Mouse (Mus musculus): ENCODE results near the gene Abhd13.

The Abhd13 gene

DNA sequence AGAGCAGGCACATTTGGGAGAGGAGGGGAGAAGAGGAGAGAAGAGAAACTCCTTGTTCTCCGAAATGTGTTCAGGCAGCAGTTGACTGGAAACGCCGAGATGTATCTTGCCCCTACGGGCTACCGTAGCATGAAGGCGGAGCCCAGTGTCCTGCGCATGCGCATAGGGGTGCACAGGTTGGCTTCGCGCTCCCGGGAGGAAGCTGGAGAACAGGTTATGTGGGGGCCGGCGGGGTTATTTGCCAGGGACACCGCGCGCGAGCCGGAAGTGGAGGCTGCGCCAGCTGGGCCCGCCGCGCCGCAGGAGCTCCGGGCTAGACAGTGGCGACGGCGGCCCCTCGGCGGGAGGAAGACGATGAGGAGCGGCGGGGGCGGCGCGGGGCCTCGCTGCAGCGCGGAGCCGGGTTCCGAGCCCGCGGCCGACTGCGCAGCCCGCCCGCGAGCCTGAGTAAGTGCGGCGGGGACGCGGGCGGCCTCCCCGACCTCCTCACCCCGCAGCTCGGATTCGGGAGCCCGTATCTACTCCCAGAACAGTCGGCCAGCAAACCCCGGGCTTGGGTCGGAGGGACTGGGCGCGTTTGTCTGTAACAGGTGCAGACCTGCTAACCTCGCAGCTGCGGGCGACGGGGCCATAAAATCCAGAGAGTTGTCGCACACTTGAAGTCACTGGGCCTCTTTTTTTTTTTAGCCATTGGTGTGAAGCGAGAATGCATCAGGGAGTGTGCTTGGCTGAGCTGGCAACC lies at the start of gene Abhd13, which contains the start of gene Lig4:
Gene Abhd13 (plus strand): TSS at position 135 of the 742 bp plus-strand sequence.
Gene Lig4 (minus strand): TSS at position 114 of the 742 bp plus-strand sequence.
- DNase-seq = peak; percentile 99

DNA sequence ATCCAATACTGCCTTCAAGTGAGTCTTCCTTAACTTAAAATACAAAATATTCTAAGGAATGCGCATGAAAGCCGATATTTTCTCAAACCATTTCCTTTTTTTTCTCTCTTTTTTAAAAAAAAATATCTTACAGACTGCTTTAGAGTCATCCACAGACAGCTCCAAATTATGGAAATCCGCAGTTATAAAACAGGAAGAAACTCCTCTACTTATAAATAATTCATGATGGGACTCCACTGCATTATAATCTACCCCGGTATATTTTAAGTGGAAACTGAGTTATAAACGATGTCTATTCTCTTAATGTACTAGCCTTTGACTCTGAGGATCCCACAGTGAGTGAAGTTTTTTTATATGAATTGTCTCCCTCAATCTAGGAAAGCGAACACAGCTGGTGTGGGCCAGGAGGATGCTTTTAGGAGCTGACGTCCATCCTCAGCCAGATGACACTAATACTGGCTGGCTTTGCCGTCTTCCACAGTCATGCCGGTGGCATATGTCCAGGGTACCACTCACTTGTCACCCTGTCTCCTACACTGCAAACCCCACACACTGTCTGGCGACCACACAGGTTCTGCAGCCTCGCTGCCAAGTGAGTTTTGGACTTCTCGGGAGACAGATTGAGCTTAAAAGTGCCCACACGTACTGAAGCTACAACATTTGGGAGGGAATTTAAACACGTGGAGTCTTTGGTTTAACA lies 47.6 kb upstream of the Abhd13 start:
- no peak for DNase-seq

DNA sequence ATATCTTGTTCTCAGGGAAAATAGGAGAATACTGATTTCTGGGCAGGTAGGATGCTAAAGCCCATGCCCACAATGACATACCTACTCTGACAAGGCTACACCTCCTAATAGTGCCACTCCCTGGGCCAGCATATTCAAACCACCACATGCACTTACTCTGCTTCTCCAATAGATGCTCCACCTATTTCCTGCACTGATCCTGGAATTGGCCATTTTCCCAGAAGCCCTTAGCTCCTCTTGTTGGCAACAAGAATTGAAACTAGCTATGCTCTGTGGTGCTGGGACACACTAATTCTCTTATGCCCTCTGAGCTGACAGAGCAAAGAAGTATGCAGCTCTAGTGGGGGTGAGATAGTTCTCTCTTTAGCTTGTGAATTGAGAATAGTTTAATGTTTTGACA lies 44.8 kb upstream of the Abhd13 start:
- DNase-seq = no peak

DNA sequence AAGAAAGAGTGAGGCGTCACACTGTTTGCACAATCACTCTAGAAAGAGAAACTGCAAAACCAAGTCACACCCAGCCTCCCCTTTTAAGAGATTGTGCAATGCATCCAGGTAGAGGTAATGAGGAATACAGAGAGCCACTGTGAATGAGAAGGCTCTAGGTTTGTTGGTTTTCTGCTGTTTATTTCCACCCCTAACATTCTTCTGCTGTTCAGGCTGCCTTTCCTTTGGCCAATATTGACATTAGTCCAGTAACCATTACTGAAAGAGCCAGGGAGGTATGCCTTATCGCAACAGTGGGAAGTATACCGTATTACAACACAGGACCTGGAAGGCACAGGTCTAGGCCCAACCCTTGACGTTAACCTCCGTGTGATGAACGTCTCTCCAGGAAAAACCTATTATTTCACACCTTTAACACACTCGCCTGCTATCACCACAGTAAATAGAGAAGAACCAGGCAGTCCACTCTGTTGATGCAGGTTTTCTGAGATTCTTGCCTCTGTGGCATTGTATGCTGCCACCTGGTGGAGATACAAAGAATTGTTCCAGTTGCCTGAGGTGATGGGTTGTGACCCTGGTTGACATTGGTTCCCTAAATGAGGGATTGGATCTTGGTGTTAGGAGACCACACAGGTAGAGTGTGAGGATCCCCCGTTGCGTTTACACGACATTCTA lies 42.5 kb upstream of the Abhd13 start:
- peak; percentile 54 for DNase-seq

DNA sequence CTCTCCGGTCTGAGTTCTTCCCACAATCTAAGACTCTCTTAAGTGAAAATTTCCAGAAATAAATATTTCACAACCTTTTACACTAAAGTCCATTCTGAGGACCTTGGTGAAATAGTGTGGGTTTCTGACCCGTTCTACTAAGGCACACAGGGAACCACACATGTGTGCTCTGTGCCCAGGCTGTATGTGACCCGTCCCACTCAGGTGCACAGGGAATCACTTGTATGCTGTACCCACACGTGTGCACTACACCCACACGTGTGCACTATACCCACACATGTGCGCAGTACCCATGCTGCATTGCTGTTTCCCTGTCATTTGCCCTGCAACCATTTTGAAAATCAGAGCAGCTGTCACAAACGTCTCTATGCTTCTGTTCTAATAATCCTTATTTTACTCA lies 41.9 kb upstream of the Abhd13 start:
- no peak for DNase-seq

DNA sequence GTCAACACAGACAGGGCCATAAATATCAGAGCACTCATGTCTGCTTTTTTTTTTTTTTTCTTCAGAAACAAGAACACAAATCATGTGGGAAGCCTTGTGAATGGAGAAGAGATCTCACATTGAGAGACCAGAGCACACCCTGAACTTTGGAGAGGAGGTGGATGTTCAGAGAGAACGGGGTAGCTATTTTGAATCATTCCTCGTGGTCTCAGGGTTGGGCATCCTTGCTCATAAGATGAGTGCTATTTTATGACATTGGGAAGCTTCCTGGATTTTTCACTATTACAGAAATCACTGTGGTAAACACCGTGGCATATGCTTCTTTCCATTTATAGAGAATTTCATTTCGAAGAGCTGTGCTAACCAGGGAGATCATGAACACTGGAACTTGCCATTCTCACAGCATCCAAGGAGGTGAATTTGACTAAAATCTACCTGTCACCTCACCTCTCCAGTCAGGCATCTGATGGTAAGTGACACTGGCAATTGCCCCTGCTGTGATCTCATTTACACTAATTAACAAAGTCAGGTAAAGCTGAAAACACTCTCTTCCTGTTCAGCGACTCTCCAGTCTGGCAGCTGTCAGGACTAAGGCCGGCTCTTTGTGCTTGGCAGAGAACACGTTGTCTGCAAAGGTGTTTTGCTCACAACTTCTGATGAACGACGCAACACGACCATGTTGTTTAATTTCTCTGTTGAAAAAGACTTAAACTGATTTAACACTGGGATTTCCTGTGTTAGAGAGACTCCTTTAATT lies 28.2 kb upstream of the Abhd13 start:
- DNase-seq = no peak

DNA sequence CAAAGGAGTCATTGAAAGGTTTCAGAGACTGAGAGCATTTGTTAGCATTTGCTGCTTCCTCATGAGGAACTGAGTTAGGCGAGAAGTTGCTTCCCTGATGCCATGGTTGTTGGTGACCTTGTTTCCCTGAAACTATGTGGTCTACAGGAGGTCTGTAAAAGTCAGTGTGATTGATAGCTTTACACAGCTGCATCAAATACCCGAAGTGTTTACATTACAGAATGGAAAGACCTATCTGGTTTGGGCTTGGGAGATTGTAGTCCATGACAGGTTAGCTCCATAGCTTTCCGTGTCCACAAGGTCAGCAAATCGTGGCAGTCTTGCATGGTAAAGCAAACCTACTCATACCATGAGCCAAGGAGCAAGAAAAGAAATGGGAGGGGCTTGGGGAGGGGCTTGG lies 19.2 kb upstream of the Abhd13 start:
- no peak for DNase-seq

DNA sequence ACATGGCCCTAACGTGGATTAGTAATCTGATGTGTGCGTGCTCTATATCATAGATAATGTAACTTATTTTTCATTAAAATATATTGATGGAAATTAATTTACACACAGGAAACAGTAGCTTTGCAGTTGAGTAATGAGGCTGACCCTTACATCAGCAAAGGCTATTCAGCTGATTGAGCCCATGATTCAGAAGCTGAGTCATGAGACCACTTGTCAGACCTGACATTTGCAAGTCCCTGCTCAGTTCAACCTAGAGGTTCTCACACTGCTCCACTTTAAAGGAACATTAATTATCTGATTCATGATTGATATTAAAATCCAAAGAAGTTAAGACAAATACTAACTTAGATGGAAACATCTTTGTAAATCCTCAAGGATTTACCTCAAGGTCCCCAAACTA lies 17.6 kb upstream of the Abhd13 start:
- DNase-seq = no peak

DNA sequence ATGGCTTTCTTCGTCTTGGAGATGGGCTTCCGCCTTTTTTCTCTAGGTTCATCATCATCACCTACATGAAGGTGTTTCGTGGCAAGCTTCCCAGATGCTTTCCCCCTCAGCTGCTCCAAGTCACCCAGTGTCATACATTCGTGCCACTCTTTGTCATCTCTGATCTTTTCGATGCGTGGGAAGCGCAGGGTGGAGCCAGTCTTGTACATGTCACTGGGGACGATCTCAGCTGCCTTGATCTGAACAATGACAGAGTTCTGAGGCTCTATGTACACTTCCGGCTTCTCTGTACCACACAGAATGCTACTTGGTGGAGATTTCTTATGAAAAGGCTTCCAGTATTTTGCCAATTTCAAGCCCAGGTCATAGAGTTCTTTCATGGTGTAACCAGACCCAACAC lies 5.6 kb upstream of the Abhd13 start:
- DNase-seq = peak; percentile 25

DNA sequence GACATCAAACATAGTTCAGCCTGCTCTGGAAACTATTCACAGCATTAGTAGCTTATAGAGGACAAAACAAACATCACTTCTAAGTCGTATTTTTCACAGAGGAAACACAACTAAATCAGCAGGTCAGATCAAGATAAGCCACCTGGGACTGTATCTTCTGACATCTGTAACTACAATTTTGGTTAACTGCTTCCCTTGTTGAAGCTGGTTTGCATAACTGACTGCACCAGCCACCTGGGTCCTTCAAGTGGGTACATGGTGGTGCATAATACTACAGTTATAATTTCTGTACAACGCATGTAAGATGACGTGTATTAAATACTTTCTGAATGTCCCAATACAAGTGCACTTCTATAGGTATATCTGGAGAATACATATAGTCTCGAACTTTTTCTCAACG lies 2.2 kb upstream of the Abhd13 start:
- peak; percentile 61 for DNase-seq

DNA sequence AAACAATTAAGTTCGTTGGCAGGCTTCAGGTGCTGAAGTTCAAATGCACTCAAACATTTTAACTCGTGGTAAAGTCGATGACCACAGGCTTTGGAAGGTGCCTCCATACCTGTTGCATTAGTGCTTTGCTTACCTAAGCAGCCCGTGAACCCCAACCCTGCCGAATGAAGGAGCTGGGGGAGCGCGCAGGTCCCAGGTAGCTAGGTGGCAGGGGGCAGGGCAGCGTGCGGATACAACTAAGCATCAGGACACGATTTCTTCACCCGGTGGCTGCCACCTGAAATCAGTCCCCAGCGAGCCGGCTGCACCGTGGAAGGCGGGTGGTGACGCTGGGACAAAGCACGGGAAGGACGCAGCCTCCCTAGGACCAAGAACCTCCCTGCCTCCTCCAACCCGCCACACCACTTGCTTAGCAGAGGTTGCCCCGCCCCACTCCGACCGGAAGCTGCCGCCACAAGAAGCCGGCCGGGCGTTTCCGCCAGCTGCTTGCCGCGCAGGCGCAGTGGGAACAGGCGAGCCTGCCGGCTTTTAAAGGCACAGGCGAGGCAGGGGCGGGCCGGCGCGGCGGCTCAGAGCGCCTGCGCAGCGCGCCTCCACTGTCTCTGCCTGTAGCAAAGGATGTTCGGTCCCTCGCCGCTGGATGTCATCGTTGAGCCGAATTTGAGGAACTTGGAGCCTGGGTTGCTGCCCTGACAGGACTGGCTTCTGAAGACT lies 1.5 kb upstream of the Abhd13 start:
- DNase-seq = peak; percentile 98

DNA sequence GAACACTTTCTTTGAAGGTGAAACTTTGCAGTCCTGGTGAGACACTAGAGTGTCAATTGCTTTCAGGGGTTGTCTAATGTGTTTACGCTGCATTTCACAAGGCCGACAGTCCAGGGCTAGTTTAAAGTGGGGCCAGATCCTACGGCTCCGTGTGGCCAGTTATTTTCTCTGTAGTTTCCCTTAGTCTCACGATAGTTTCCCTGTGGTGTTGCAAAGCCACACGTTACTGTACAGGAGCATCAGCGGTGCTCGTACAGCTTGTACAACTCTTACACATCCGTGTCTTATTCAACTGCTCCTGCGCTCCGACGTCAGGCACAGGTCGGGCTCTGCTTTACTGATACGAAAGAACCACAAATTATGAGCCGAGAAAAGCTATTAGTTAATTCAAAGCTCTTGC lies 491 bp upstream of the Abhd13 start:
- DNase-seq = peak; percentile 23

DNA sequence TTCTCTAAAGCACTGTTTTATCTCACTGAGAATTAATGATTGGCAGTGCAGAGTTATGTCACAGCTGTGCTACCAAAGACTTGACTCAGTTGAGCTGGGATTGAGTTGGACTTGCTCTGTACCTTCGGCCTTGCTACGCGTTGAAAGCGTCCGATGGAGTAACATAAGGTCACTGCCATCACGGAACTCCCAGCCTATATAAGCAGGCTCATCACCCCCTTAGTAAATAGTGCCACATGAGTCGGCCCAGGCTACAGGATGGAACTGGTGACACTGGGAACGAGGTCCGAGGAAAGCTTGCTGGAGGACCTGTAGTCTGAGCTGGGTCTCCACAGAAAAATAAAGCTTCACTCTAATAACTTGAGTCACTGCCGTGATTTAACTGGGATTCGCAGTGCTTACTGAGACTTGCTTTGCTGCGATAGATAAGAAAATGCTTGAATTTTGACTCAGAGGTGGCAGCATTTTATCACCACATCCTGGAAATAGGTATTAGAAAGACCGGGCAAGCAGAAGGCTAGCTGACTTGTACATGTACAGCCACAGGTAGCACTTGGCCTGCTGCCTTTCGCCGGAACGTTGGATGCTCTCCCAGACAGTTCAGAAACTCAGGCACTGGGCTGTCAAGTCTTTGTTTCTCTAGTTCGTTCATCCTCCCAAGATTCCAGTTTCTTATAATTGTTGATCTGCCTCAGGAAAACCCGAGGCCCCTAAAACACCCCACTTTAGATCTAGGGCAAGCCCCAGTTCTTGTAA lies 1.1 kb downstream of the Abhd13 start:
- peak; percentile 18 for DNase-seq

DNA sequence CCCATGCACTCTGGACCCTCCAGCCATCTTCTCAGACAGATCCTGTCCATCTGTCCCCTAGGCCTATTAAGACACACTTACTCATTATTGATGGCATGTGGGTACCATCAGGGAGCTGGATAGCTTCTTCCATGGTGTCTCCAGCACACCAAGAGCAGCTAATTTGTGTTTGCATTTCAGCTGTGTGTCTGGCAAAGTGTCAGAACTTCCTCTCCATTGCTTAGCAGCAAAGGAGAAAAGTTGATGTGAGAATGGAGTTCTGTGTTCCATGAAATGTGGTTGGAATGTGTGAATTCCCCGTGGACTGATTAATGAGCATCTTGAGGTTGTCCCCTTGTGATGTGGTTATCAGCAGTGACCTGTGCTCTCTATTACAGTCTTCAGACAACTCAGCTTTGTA lies 2.2 kb downstream of the Abhd13 start:
- no peak for DNase-seq

DNA sequence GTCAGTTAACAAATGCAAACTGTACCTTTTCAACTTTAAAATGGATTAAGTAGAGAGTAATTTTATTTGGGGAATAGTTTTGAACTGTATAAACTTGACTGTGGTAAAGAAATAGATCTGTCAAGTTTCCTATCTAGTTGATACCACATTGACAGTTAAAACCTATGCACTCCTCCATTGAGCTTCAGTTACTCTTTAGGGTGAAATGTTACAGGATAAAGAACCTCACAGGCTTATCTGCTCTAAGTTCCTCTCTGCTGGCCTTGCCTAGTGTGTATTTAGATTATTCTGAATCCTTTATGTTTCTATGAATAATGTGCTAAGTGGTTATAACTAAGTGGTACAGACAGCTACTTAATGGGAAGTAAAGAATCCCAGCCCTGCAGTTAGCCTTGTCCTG lies 2.7 kb downstream of the Abhd13 start:
- no peak for DNase-seq

DNA sequence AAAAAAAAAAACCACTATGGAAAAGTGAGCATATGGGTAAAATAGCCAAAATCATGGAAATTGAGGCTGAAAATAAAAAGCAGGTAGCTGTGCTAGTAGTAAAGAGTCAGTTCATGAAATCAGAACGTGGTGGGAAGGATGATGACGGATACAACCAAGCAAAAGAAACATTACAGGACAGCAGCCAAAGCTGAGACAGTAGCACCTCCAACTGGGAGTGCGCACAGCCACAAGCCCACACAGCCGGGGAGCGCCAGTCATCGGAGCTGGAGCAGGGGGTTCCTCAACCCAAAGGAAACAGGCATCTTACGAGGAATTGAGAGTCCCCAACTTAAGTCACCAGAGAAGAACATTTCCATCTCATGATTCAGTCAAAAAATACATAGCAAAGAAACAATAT lies 26.6 kb downstream of the Abhd13 start:
- no peak for DNase-seq

DNA sequence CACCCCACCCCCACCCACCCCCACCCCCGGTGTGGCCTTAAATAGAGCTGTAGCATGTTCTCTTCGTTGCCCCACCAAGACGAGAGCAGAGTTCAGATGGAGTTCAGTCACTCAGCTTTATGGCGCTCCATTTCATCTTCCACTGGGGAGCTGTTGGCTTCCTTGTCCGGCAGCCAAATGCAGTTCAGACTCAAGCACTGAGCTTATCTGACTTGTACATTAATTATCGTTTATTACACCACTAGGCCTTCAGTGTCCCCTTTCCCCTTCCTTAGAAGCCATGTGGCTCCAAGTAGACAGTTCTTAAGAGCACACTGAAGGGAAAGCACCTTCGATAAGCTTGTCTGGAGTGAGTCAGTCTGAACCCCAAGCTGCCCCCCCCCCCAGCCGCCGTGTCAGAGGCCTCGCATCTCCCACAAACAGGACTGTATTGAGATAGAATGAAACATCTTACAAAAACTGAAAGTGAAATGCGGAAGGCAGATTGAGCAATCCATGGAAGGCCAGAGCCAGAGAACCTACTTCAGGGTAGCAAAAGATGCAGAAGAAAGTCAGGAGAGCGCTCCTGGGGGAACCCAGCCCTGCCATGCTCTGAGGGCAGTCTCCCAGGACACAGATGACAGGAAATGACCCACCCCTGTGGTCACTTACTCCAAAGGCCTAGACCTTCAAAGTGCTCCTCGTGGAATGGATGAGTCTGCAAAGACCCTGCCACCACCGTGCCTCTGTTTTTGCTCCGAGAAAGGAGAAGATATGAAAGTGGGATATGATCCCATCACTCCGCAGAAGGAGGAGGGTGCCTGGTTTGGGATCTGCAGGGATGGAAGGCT lies 28.9 kb downstream of the Abhd13 start, which contains the start of gene Tnfsf13b:
Gene Tnfsf13b (plus strand): TSS at position 312 of the 830 bp plus-strand sequence.
- no peak for DNase-seq

DNA sequence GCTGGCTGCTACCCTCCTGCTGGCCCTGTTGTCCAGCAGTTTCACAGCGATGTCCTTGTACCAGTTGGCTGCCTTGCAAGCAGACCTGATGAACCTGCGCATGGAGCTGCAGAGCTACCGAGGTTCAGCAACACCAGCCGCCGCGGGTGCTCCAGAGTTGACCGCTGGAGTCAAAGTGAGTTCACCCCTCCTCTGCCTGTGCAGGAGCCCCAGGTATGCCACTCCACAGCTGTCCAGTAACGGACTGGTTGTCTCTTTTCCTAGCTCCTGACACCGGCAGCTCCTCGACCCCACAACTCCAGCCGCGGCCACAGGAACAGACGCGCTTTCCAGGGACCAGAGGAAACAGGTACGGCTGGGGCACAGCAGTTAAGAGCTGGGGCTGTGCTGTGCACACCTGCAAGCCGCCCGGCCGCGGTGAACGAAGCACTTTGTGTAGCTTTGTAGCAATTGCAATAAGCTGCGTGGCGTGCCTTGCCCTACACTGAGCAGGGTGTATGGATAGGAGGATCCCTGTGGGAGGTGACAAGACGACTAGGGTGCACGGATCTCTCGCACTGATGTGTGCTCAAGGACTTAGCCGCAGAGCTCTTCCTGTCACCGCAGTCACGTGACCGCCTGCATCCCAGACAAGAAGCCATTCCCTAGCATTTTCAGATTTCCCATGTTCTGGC lies 29.6 kb downstream of the Abhd13 start:
- peak; percentile 7 for DNase-seq

DNA sequence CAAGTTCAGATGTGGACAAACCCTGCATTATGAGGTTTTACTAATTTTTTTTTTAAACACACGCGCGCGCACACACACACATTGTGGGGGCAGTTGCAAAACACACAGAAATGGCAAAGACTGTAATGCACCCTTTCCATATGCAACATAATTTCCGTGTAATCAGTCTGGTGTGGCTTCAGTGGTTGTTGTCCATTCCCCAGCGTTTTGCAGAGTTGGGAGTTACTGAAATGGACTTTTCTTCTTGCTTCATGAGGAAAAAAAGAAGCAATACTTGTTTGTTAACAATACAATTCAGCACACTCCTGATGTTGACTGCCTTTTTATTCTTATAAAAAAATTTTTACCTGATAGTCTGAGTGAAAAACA lies 30.1 kb downstream of the Abhd13 start:
- no peak for DNase-seq

DNA sequence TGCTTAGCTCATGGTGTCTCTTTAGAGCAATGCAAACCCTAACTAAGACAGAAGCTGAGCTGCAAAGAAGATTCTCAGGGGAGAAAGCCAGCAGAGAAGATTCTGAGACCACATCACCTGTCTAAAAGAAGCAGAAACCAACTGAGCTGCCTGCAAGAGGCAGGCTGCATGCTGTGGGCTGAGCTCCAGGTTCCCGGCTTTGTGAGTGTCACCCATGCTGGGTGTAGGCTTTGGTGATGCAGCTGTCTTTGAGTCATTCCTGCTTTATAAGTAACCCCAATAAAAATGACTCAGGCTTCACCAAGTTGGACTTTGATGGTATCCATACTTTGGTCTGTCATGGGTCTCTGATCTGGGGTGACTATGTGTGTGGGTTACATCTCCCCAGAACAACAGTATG lies 38.7 kb downstream of the Abhd13 start:
- no peak for DNase-seq

Measured in thymus, postnatal 14 days (tissue).